Mouse (Mus musculus): Measurements from ENCODE around the gene Cdh18. TPM values are rescaled to one million over a fixed set of nuclear protein-coding genes. Genes with fewer than 3 reads are reported as not detected.
A peak's percentile ranks its signal among the peaks of the same experiment; 100 is the strongest.

Gene Cdh18
- polyA plus RNA-seq, 1 experiment from 2014 or later = 0.42 TPM

- H3K4me3 ChIP-seq (ENCODE audit: low read depth, low read length) = no peak overlapping the region
- no peaks in the 10 kb centered on the region for H3K36me3 ChIP-seq (replicated peaks; ENCODE audit: control insufficient read depth, insufficient read depth, low read depth, low read length)
- no peak overlapping the region for H3K9ac ChIP-seq (replicated peaks; ENCODE audit: low read length)
- no peak for ATAC-seq (replicated peaks; ENCODE audit: insufficient number of reproducible peaks, low FRiP score, low TSS enrichment, low read depth)
- no peak for DNase-seq (ENCODE audit: low spot score)
- H3K4me2 ChIP-seq (ENCODE audit: low read depth, low read length) = no peak overlapping the region
- no peaks in the 10 kb centered on the region for H3K27me3 ChIP-seq (ENCODE audit: control insufficient read depth, insufficient read depth, low read length)
- H3K4me1 ChIP-seq (ENCODE audit: control insufficient read depth, insufficient read depth, low read length) = no peaks in the 10 kb centered on the region
- no peak overlapping the region for H3K27ac ChIP-seq (replicated peaks; ENCODE audit: low read depth, low read length)
- H3K9me3 ChIP-seq (replicated peaks; ENCODE audit: control insufficient read depth, low read length) = no peaks in the 10 kb centered on the region
- 84% methylated on average over 5 of the region's 5 CpGs for WGBS
Measured at GRCm38 (mm10) chr15:23430021-23430420, 881.2 kb downstream of the Cdh18 start.

GRCm38 (mm10) chr15:23448542-23448941 lies 899.7 kb downstream of the Cdh18 start:
- no peak overlapping the region for H3K4me3 ChIP-seq (ENCODE audit: low read depth, low read length)
- WGBS = 89% methylated on average over 1 of the region's 1 CpGs
- no peaks in the 10 kb centered on the region for H3K4me1 ChIP-seq (ENCODE audit: control insufficient read depth, insufficient read depth, low read length)
- no peak overlapping the region for H3K9ac ChIP-seq (replicated peaks; ENCODE audit: low read length)
- no peak overlapping the region for H3K4me2 ChIP-seq (ENCODE audit: low read depth, low read length)
- DNase-seq (ENCODE audit: low spot score) = no peak
- H3K9me3 ChIP-seq (replicated peaks; ENCODE audit: control insufficient read depth, low read length) = no peaks in the 10 kb centered on the region
- H3K36me3 ChIP-seq (replicated peaks; ENCODE audit: control insufficient read depth, insufficient read depth, low read depth, low read length) = no peaks in the 10 kb centered on the region
- no peaks in the 10 kb centered on the region for H3K27me3 ChIP-seq (ENCODE audit: control insufficient read depth, insufficient read depth, low read length)
- no peak for ATAC-seq (replicated peaks; ENCODE audit: insufficient number of reproducible peaks, low FRiP score, low TSS enrichment, low read depth)
- no peak overlapping the region for H3K27ac ChIP-seq (replicated peaks; ENCODE audit: low read depth, low read length)

- no peaks in the 10 kb centered on the region for H3K36me3 ChIP-seq (replicated peaks; ENCODE audit: control insufficient read depth, insufficient read depth, low read depth, low read length)
- no peak for ATAC-seq (replicated peaks; ENCODE audit: insufficient number of reproducible peaks, low FRiP score, low TSS enrichment, low read depth)
- H3K4me1 ChIP-seq (ENCODE audit: control insufficient read depth, insufficient read depth, low read length) = no peaks in the 10 kb centered on the region
- no peaks in the 10 kb centered on the region for H3K9me3 ChIP-seq (replicated peaks; ENCODE audit: control insufficient read depth, low read length)
- H3K9ac ChIP-seq (replicated peaks; ENCODE audit: low read length) = no peak overlapping the region
- H3K27me3 ChIP-seq (ENCODE audit: control insufficient read depth, insufficient read depth, low read length) = no peaks in the 10 kb centered on the region
- no peak overlapping the region for H3K27ac ChIP-seq (replicated peaks; ENCODE audit: low read depth, low read length)
- no peak overlapping the region for H3K4me3 ChIP-seq (ENCODE audit: low read depth, low read length)
- WGBS = 51% methylated on average over 9 of the region's 9 CpGs
- peak; percentile 14 for DNase-seq (ENCODE audit: low spot score)
- H3K4me2 ChIP-seq (ENCODE audit: low read depth, low read length) = no peak overlapping the region
Measured at GRCm38 (mm10) chr15:23452098-23452625, 903.3 kb downstream of the Cdh18 start.

- DNase-seq (ENCODE audit: low spot score) (no peak), ATAC-seq (replicated peaks; ENCODE audit: insufficient number of reproducible peaks, low FRiP score, low TSS enrichment, low read depth) (no peak)
- H3K27ac ChIP-seq (replicated peaks; ENCODE audit: low read depth, low read length) = no peak overlapping the region
- H3K36me3 ChIP-seq (replicated peaks; ENCODE audit: control insufficient read depth, insufficient read depth, low read depth, low read length) = no peaks in the 10 kb centered on the region
- H3K9me3 ChIP-seq (replicated peaks; ENCODE audit: control insufficient read depth, low read length) = no peaks in the 10 kb centered on the region
- H3K4me2 ChIP-seq (ENCODE audit: low read depth, low read length) = no peak overlapping the region
- no peaks in the 10 kb centered on the region for H3K4me1 ChIP-seq (ENCODE audit: control insufficient read depth, insufficient read depth, low read length)
- no peak overlapping the region for H3K4me3 ChIP-seq (ENCODE audit: low read depth, low read length)
- no peak overlapping the region for H3K9ac ChIP-seq (replicated peaks; ENCODE audit: low read length)
- 83% methylated on average over 6 of the region's 6 CpGs for WGBS
- no peaks in the 10 kb centered on the region for H3K27me3 ChIP-seq (ENCODE audit: control insufficient read depth, insufficient read depth, low read length)
Measured at GRCm38 (mm10) chr15:23453331-23453730, 904.5 kb downstream of the Cdh18 start.

- WGBS = 83% methylated on average over 7 of the region's 7 CpGs
- Histone ChIP-seq H3K27me3 (ENCODE audit: control insufficient read depth, insufficient read depth, low read length) (no peaks in the 10 kb centered on the region), H3K27ac (replicated peaks; ENCODE audit: low read depth, low read length) (no peak overlapping the region), H3K4me1 (ENCODE audit: control insufficient read depth, insufficient read depth, low read length) (no peaks in the 10 kb centered on the region), H3K4me3 (ENCODE audit: low read depth, low read length) (no peak overlapping the region), H3K4me2 (ENCODE audit: low read depth, low read length) (no peak overlapping the region), H3K9ac (replicated peaks; ENCODE audit: low read length) (no peak overlapping the region), H3K36me3 (replicated peaks; ENCODE audit: control insufficient read depth, insufficient read depth, low read depth, low read length) (no peaks in the 10 kb centered on the region), H3K9me3 (replicated peaks; ENCODE audit: control insufficient read depth, low read length) (no peaks in the 10 kb centered on the region)
- DNase-seq (ENCODE audit: low spot score) (no peak), ATAC-seq (replicated peaks; ENCODE audit: insufficient number of reproducible peaks, low FRiP score, low TSS enrichment, low read depth) (no peak)
Measured at GRCm38 (mm10) chr15:23455344-23455743, 906.5 kb downstream of the Cdh18 start.

GRCm38 (mm10) chr15:23457401-23457800 lies 908.6 kb downstream of the Cdh18 start:
- no peaks in the 10 kb centered on the region for H3K4me1 ChIP-seq (ENCODE audit: control insufficient read depth, insufficient read depth, low read length)
- no peak overlapping the region for H3K4me2 ChIP-seq (ENCODE audit: low read depth, low read length)
- H3K9ac ChIP-seq (replicated peaks; ENCODE audit: low read length) = no peak overlapping the region
- no peaks in the 10 kb centered on the region for H3K9me3 ChIP-seq (replicated peaks; ENCODE audit: control insufficient read depth, low read length)
- ATAC-seq (replicated peaks; ENCODE audit: insufficient number of reproducible peaks, low FRiP score, low TSS enrichment, low read depth) = no peak
- H3K36me3 ChIP-seq (replicated peaks; ENCODE audit: control insufficient read depth, insufficient read depth, low read depth, low read length) = no peaks in the 10 kb centered on the region
- WGBS = 80% methylated on average over 3 of the region's 3 CpGs
- H3K4me3 ChIP-seq (ENCODE audit: low read depth, low read length) = no peak overlapping the region
- no peaks in the 10 kb centered on the region for H3K27me3 ChIP-seq (ENCODE audit: control insufficient read depth, insufficient read depth, low read length)
- no peak overlapping the region for H3K27ac ChIP-seq (replicated peaks; ENCODE audit: low read depth, low read length)
- no peak for DNase-seq (ENCODE audit: low spot score)

GRCm38 (mm10) chr15:23470527-23471475 lies 922.0 kb downstream of the Cdh18 start:
- Histone ChIP-seq H3K27ac (replicated peaks; ENCODE audit: low read depth, low read length) (no peak overlapping the region), H3K36me3 (replicated peaks; ENCODE audit: control insufficient read depth, insufficient read depth, low read depth, low read length) (no peaks in the 10 kb centered on the region), H3K4me1 (ENCODE audit: control insufficient read depth, insufficient read depth, low read length) (no peaks in the 10 kb centered on the region), H3K9me3 (replicated peaks; ENCODE audit: control insufficient read depth, low read length) (no peaks in the 10 kb centered on the region), H3K9ac (replicated peaks; ENCODE audit: low read length) (no peak overlapping the region), H3K4me3 (ENCODE audit: low read depth, low read length) (no peak overlapping the region), H3K4me2 (ENCODE audit: low read depth, low read length) (no peak overlapping the region), H3K27me3 (ENCODE audit: control insufficient read depth, insufficient read depth, low read length) (no peaks in the 10 kb centered on the region)
- peak; percentile 57 for DNase-seq (ENCODE audit: low spot score)
- WGBS = 54% methylated on average over 7 of the region's 7 CpGs
- no peak for ATAC-seq (replicated peaks; ENCODE audit: insufficient number of reproducible peaks, low FRiP score, low TSS enrichment, low read depth)

GRCm38 (mm10) chr15:23486306-23486705 lies 937.5 kb downstream of the Cdh18 start:
- Histone ChIP-seq H3K4me3 (ENCODE audit: low read depth, low read length) (no peak overlapping the region), H3K27ac (replicated peaks; ENCODE audit: low read depth, low read length) (no peak overlapping the region), H3K36me3 (replicated peaks; ENCODE audit: control insufficient read depth, insufficient read depth, low read depth, low read length) (no peaks in the 10 kb centered on the region), H3K9me3 (replicated peaks; ENCODE audit: control insufficient read depth, low read length) (no peaks in the 10 kb centered on the region), H3K4me2 (ENCODE audit: low read depth, low read length) (no peak overlapping the region), H3K9ac (replicated peaks; ENCODE audit: low read length) (no peak overlapping the region), H3K4me1 (ENCODE audit: control insufficient read depth, insufficient read depth, low read length) (no peaks in the 10 kb centered on the region), H3K27me3 (ENCODE audit: control insufficient read depth, insufficient read depth, low read length) (no peaks in the 10 kb centered on the region)
- 60% methylated on average over 1 of the region's 1 CpGs for WGBS
- ATAC-seq (replicated peaks; ENCODE audit: insufficient number of reproducible peaks, low FRiP score, low TSS enrichment, low read depth) = no peak
- DNase-seq (ENCODE audit: low spot score) = peak; percentile 52
